17 mouse cellular contexts compared by ENCODE assay signal in the genomic region with DNA sequence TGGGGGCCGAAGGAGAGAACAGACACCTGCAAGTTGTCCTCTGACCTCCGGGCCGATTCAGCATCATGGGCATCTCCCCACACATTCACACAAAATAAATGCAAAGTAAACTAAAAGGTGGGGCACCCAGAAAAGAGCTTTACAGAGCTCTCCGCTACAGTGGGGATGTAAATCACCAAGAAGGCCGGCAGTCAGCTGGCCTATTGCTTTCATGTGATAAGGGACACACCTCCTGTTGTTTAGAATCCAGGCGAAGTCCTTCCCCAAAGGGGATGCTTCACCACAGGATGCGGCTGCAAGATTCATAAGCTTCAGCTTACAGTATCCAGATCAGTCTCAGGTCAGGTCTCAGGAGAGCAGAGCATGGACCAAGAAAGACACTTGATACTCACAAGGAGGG.
"Had no signal": no experiment of that assay in that cellular context is flagged by ENCODE, and none has a peak within 500 bp of the region (broad histone marks: within the 10 kb centered on the region; RNA-seq: fewer than 3 reads in every experiment).

No protein-coding gene starts in this region.

- H3K27me3 ChIP-seq: liver, embryonic 15.5 days; neural tube, embryonic 13.5 days had no signal

- H3K27ac ChIP-seq: layer of hippocampus, adult 2 months; limb, embryonic 10.5 days; liver, embryonic 15.5 days; midbrain, embryonic 10.5 days; neural tube, embryonic 13.5 days had no signal

- DNase-seq: kidney, postnatal 10 days; kidney, postnatal 4 days; lung, adult 2 months; lung, postnatal 4 days; retina, postnatal 1 day; right cerebral cortex, postnatal 4 days; spleen, adult 18-20 months; thymus, adult 18-20 months; thymus, postnatal 25 days had no signal

- H3K9me3 ChIP-seq: limb, embryonic 10.5 days; liver, embryonic 15.5 days; midbrain, embryonic 10.5 days; neural tube, embryonic 13.5 days had no signal

- H3K9ac ChIP-seq: liver, embryonic 15.5 days; neural tube, embryonic 13.5 days had no signal

- H3K4me3 ChIP-seq: layer of hippocampus, adult 2 months; limb, embryonic 10.5 days; liver, embryonic 15.5 days; midbrain, embryonic 10.5 days; neural tube, embryonic 13.5 days had no signal

- H3K4me2 ChIP-seq: liver, embryonic 11.5 days; liver, embryonic 15.5 days; neural tube, embryonic 13.5 days had no signal

- H3K36me3 ChIP-seq: liver, embryonic 15.5 days; neural tube, embryonic 13.5 days had no signal

- ATAC-seq: lung, postnatal 0 days; midbrain, embryonic 16.5 days had no signal
